Mouse (Mus musculus) adrenal gland, postnatal 25 days (tissue): Measurements from ENCODE around the gene Zfp385a. TPM values are rescaled to one million over a fixed set of nuclear protein-coding genes. Genes with fewer than 3 reads are reported as not detected.

Experiments used
- DNase-seq: peaks from one replicate; pipeline ENCODE4 v3.0.0; 2021; ENCODE audit warnings: mixed read lengths
- long read RNA-seq: library from polyadenylated mRNA; stranded (forward); transcript quantifications from one replicate; pipeline ENCODE4 v2.0.0, GENCODE M21; 2021
- total RNA-seq: library from RNA; stranded (reverse); gene quantifications from 2 replicates; pipeline ENCODE4 v1.2.3, GENCODE M21; 2021

The Zfp385a gene
- 8.8 and 9.1 TPM in 2 replicates for total RNA-seq
- long read RNA-seq, partial matches to known transcripts = 0 of 1 reads
- long read RNA-seq, other reads (novel, unspliced or antisense) = 1 of 1 reads

- peak; percentile 68 for DNase-seq
These were observed at the start of gene Zfp385a for GRCm38 (mm10) chr15:103339961-103340337. Zfp385a (minus strand) TSS chr15:103340093.

- no peak for DNase-seq
These were observed 48.8 kb upstream of the Zfp385a start for GRCm38 (mm10) chr15:103388556-103389145.

- DNase-seq = peak; percentile 70
These were observed 44.0 kb upstream of the Zfp385a start for GRCm38 (mm10) chr15:103383771-103384488.

GRCm38 (mm10) chr15:103382795-103383406 is 43.0 kb upstream of the Zfp385a start:
- peak; percentile 52 for DNase-seq

GRCm38 (mm10) chr15:103382075-103382474 is 42.2 kb upstream of the Zfp385a start:
- no peak for DNase-seq

- DNase-seq = no peak
These were observed 38.9 kb upstream of the Zfp385a start for GRCm38 (mm10) chr15:103378665-103379356.

GRCm38 (mm10) chr15:103377752-103378664 is 38.1 kb upstream of the Zfp385a start:
- no peak for DNase-seq

- no peak for DNase-seq
These were observed 37.0 kb upstream of the Zfp385a start for GRCm38 (mm10) chr15:103376837-103377269.

GRCm38 (mm10) chr15:103375112-103375800 is 35.4 kb upstream of the Zfp385a start:
- DNase-seq = no peak

- no peak for DNase-seq
These were observed 32.6 kb upstream of the Zfp385a start for GRCm38 (mm10) chr15:103372461-103372860.

GRCm38 (mm10) chr15:103371741-103372140 is 31.8 kb upstream of the Zfp385a start:
- DNase-seq = no peak

- DNase-seq = no peak
These were observed 31.3 kb upstream of the Zfp385a start for GRCm38 (mm10) chr15:103371208-103371607.

GRCm38 (mm10) chr15:103370462-103370861 is 30.6 kb upstream of the Zfp385a start:
- no peak for DNase-seq

- no peak for DNase-seq
These were observed 29.2 kb upstream of the Zfp385a start for GRCm38 (mm10) chr15:103369123-103369522.

- DNase-seq = no peak
These were observed 28.5 kb upstream of the Zfp385a start for GRCm38 (mm10) chr15:103368179-103368940.

- peak; percentile 88 for DNase-seq
These were observed 26.7 kb upstream of the Zfp385a start, which contains the start of gene Itga5 for GRCm38 (mm10) chr15:103366376-103367149. Itga5 (minus strand) TSS chr15:103366763.

GRCm38 (mm10) chr15:103365471-103366375 is 25.8 kb upstream of the Zfp385a start:
- peak; percentile 45 for DNase-seq

- peak; percentile 43 for DNase-seq
These were observed 24.9 kb upstream of the Zfp385a start for GRCm38 (mm10) chr15:103364761-103365160.
